Mouse (Mus musculus) macrophage (primary cell): ENCODE measurements around the gene Immp1l. TPM values are rescaled to one million over a fixed set of nuclear protein-coding genes. Genes with fewer than 3 reads are reported as not detected.

Experiments
- H3K27ac ChIP-seq: fragments of 350-480 bp; formaldehyde crosslinking; 2 replicates; pipeline ENCODE4 v1.9.0; 2021
- H3K36me3 ChIP-seq: fragments of 350-480 bp; formaldehyde crosslinking; 2 replicates; pipeline ENCODE4 v1.9.0; 2021; ENCODE audit errors: inconsistent target
- H3K4me3 ChIP-seq: fragments of 350-480 bp; formaldehyde crosslinking; 2 replicates; pipeline ENCODE4 v1.9.0; 2021; ENCODE audit errors: inconsistent target
- H3K79me2 ChIP-seq: fragments of 350-480 bp; formaldehyde crosslinking; 2 replicates; pipeline ENCODE4 v1.9.0; 2021; ENCODE audit errors: inconsistent target
- WGBS: methylation state at CpG from one replicate; pipeline ENCODE4 v1.1.7; 2026; ENCODE audit warnings: inconsistent platforms; ENCODE audit not compliant: missing documents; 5-methylcytosine and 5-hydroxymethylcytosine counted together
- polyA plus RNA-seq: library from polyadenylated mRNA; stranded (reverse); fragments of 250-400 nt; gene quantifications from 3 replicates; pipeline ENCODE4 v1.2.4, GENCODE M21; 2018; ENCODE audit warnings: inconsistent platforms
- total RNA-seq, 78 experiments: library from RNA; depleted of rRNA; stranded (reverse); fragments of 250-400 nt; gene quantifications; 1 replicate in 9 of 78; 2 replicates in 24 of 78; 3 replicates in 43 of 78; 4 replicates in 2 of 78; pipeline ENCODE4 v1.2.4; 2018; ENCODE audit warnings: inconsistent platforms in 56 of 78

The Immp1l gene
- total RNA-seq (2018; cell fraction: chromatin; rRNA removed), result 10 to 100 TPM in 9 of 26 experiments, 1 to 10 TPM in 17; 1.4 to 15.2 (median 9.0) TPM
- total RNA-seq (2018; cell fraction: cytosol; rRNA removed), result 10 to 100 TPM; 21.3 to 40.6 (median 28.2) TPM
- 10 to 100 TPM in 11 of 26 experiments, 1 to 10 TPM in 15; 3.2 to 15.7 (median 8.6) TPM for total RNA-seq (2018; cell fraction: nucleus; rRNA removed)
- polyA plus RNA-seq, result 23.1 to 33.0 TPM (median 27.8 TPM) in 3 replicates

DNA sequence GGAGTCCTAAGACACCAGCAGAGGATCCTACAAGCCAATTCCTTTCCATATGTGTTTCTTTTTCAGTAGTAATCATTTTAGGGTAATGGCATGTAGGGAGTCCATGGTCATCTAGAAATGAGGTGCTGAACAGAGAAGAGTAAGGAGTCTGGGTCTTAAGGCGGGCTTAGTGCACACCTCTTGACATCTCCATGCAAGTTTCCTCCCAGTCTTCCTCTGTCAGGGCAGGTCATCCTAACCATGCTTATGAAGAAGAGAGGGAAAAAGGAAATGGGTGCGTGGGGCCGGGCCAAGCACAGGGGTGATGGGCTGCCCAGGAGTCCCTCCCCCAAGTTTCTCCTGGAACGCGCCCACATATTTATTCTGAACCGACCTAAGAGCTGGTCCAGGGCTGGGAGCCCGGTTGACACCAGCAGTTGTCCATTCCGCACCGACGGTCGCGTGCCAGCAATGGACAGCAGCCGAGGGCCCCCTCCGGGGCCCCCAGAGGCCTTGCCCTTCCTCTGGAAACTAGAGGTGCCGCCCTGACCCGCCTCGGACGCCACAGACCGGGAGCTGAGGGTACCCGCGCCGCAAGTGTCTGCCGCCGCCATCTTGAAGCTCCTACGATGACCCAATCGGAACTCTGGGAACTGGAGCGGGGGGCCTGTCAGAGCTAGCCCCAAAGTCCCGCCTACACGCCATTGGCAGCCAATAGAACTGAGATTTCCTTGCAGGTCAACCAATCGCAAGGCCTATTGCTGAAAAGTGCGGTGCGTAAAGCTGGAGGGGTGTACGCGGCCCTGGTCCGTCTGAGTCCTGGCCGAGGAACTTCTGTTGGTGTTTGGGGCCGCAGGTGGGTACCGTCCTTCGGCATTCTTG is at the start of gene Immp1l, which contains the start of gene Elp4:
TSS of gene Immp1l (plus strand) at position 743 of the 861 bp plus-strand sequence.
TSS of gene Elp4 (minus strand) at position 669 of the 861 bp plus-strand sequence.
- no peaks in the 10 kb centered on the region for H3K36me3 ChIP-seq
- under 1% methylated on average over 32 of the region's 39 CpGs for WGBS

DNA sequence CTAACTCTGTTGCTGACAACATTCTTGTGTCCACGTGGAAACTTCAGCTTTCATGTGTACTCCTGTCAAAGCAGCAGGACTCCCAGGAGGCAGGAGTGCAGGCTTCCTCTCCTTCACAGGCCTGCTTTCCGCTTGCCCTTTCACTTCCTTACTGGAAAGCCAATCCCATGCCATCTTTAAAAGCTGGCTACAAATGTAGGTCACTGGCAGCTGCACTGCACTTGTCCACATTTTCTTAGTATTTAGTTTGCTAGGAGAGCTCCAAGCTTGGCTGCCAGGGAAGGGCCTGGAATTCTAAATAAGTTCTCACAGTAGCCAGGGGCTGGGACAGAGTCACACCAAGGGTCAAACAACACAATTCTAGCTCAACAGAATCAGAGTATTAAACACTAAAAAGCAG is 49.7 kb upstream of the Immp1l start:
- H3K4me3 ChIP-seq, result no peak overlapping the region
- H3K36me3 ChIP-seq, result no peaks in the 10 kb centered on the region
- no peaks in the 10 kb centered on the region for H3K79me2 ChIP-seq
- WGBS, result 73% methylated on average over 2 of the region's 2 CpGs
- no peak overlapping the region for H3K27ac ChIP-seq

More for the DNA sequence above, at the start of gene Immp1l, which contains the start of gene Elp4:
- Histone ChIP-seq H3K4me3 (peak within 1 kb of the TSS; percentile 96), H3K79me2 (no peaks in the 10 kb centered on the region), H3K27ac (peak within 1 kb of the TSS; percentile 32)

DNA sequence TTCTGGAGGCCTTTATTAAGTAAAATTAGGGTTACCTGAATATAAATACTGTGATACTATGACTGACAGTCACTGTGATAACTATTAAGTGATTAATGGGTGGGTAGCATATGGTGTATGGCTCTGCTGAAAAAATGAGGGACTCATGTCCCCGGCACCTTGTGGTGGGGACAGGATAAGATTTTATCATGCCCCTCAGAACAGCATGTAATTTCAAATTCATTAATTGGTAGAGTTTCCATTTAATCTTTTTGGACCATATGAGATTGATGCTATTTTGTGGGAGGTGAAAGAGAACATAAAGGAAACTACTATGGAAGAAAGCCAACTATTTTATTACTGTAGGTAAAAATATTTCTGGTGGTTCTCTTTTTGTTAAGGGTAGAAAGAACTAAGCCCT is 31.0 kb upstream of the Immp1l start:
- H3K79me2 ChIP-seq, result no peaks in the 10 kb centered on the region
- H3K36me3 ChIP-seq, result no peaks in the 10 kb centered on the region
- H3K27ac ChIP-seq, result no peak overlapping the region
- WGBS, result 100% methylated on average over 1 of the region's 1 CpGs
- H3K4me3 ChIP-seq, result no peak overlapping the region

DNA sequence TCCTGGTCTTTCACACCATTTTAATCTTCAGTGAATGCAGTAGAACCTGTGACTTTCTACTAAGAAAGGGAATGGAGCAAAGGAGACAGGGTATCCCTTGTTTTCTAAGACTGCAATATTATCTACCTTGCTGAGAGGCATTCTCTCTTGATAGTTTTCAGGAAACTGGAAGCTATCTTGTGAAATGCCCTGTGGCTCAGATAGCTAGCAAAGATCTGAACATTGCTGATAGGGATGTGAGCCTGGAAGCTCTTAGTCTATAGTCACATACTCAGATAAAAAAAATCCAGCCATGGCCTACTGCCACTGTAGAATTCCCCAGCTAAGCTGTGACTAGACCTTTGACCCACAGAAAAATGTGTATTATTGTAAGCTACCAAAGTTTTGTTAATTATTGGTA is 13.6 kb upstream of the Immp1l start:
- Histone ChIP-seq H3K79me2 (no peaks in the 10 kb centered on the region), H3K4me3 (no peak overlapping the region), H3K36me3 (no peaks in the 10 kb centered on the region), H3K27ac (no peak overlapping the region)

DNA sequence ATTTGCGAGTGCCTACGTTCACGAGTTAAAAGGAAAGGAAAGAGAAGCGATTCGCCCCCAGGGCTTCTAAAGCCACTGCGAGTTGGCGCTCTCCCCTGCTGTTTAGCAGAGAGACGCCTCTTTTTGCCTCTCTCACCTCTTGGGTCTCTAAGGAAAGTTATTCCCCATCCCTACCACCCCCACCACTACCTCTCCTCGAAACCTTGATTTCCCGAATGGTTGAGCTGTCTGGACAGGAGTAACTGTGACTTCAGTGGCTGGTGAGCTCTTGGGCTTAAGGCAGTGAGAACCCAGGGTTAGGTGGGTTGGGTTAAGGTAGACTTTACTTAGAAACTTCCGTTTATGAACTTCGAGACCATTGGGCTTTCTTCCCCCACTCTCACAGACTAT is 314 bp downstream of the Immp1l start:
- Histone ChIP-seq H3K79me2 (no peaks in the 10 kb centered on the region), H3K27ac (peak overlapping the region; percentile 32), H3K36me3 (no peaks in the 10 kb centered on the region), H3K4me3 (peak overlapping the region; percentile 96)
- WGBS, result 5% methylated on average over 10 of the region's 12 CpGs

DNA sequence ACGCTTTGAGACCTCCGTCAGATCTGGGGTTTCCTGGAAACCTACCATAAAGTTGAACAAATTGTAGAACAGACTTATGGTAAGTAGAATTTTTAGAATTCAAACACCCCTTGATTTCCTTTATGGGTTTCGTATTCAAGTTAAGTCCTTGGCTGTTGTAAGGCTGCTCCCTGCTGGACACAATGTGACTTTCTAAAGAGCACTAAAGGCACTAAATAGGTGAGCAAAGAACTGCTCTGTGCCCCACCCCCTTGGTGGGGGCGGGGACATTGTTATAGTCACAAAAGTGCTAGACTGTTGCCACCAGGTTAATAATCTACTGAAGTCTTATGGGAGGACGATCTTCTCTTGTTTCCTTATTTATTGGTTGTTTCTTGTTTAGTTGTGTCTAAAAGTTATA is 3.9 kb downstream of the Immp1l start:
- Histone ChIP-seq H3K4me3 (no peak overlapping the region), H3K36me3 (no peaks in the 10 kb centered on the region), H3K27ac (no peak overlapping the region), H3K79me2 (no peaks in the 10 kb centered on the region)
- 95% methylated on average over 5 of the region's 5 CpGs for WGBS

DNA sequence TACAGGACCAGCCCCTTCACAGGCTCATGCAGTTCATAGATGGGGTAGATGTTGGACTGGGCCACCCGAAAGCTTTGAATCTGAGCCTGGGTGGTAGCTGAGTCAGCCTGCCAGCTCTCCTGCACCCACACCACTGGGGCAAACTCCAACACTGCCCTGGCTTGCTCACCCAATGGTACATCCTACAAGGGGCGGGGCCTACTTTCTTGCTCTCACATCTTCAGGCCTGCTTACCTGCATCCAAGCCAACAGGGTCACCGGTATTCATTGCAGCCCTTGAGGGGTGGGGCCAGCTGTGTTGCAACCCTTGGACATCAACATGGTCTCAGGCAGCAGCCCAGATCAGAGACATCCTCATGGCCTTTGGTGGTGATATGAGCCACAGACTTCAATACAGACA is 6.2 kb downstream of the Immp1l start:
- Histone ChIP-seq H3K4me3 (no peak overlapping the region), H3K79me2 (no peaks in the 10 kb centered on the region), H3K36me3 (no peaks in the 10 kb centered on the region), H3K27ac (no peak overlapping the region)
- WGBS, result 94% methylated on average over 3 of the region's 3 CpGs

DNA sequence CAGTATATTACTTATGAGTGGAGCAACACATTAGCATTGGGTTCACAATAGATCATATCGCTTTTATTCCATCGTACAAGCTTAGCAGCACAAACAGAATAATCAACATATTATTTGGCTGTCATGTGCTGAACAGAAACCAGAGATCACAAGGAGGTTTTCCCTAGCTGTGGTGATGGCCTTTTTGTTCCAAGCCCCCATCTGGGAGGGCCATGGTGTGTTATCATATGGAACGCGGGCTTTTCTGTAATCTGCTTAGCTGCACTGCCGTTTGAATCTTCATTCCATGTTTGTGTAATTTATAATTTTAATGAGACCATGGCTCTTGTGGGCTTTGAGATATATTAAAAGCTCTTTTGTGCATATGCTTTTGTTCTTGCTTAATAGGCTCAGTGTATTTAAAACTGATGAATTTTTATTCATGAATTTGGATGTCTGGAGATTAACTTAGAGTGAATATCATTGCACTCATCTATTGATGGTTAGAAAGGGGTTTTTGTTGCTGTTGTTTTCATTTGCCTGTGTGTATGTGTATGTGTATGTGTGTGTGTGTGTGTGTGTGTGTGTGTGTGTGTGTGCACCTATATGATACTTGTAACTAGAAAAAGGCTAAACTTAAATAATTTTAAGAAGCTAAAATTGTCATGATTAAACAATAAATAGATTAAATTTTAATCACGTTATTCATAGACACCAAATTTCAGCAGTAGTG is 9.4 kb downstream of the Immp1l start:
- Histone ChIP-seq H3K27ac (no peak overlapping the region), H3K4me3 (no peak overlapping the region), H3K36me3 (no peaks in the 10 kb centered on the region), H3K79me2 (no peaks in the 10 kb centered on the region)
- WGBS, result 95% methylated on average over 6 of the region's 6 CpGs

DNA sequence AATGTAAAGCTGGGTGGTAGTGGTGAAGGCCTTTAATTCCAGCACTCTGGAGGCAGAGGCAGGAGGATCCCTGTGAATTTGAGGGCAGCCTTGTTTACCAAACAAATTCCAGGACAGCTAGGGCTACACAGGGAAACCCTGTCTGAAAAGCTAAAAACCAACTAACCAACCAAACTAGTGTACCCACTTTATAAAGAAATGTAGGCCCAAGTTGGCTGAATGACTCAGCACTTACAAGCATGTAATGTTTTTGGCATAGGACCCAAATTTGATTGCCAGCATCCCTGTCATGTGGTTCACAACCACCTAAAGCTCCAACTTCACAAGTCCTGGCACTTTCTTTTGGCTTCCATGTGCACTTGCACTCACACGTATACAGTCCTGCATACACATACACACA is 12.2 kb downstream of the Immp1l start:
- no peak overlapping the region for H3K27ac ChIP-seq
- WGBS, result 100% methylated on average over 1 of the region's 1 CpGs
- no peak overlapping the region for H3K4me3 ChIP-seq
- no peaks in the 10 kb centered on the region for H3K79me2 ChIP-seq
- no peaks in the 10 kb centered on the region for H3K36me3 ChIP-seq

DNA sequence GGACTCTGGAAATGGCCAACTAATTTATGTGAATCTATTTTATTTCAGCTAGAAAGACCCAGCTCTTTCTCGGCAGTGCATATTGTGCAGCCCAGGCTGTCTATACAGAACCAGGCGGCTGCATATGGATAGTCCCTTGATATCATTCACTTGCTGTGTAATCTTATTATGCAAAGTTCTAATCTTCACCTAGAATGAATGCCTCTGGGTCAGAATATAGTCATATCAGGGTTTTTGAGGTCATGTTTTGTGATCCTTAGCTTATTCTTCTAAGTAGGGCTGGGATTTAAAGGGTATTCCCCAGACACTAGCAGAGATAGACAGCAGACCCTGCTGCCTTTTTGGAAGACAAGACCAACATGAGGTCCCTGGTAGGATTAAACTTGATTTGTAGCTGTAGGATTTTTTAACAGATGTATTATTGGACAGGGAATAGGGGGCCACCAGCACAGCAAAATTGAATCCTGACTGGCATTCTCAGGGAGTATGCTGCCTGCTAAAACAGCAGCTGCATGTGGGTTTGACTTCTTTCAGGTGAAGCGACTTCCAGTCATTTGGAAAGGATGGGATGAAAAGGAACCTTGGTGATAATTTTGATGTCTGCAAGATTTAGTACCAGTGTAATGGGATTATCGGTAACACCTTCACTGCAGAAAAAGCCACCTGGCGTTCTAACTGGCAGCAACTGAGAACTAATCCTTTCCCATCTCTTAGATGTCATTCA is 13.3 kb downstream of the Immp1l start:
- Histone ChIP-seq H3K36me3 (no peaks in the 10 kb centered on the region), H3K4me3 (no peak overlapping the region), H3K27ac (no peak overlapping the region), H3K79me2 (no peaks in the 10 kb centered on the region)
- 99% methylated on average over 5 of the region's 5 CpGs for WGBS

DNA sequence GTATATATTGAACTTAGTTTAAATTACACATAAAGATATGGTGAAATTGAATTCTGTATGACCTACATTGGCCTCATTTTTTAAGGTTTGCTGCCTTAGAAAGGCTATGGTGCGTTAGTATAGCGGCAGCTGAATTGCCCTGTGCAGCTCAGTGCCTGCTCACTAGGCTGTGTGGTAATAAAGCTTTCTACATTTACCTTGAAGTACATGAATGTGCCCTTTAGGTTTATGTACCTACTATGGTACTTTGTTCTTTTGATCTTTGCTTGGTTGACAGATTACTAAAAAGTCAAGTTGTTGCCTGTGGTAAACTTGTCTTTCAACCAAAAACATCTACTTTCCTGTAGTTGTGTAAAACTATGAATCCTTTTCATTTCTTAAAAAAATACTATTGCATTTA is 45.7 kb downstream of the Immp1l start:
- H3K4me3 ChIP-seq, result no peak overlapping the region
- WGBS, result 100% methylated on average over 2 of the region's 2 CpGs
- no peaks in the 10 kb centered on the region for H3K36me3 ChIP-seq
- no peak overlapping the region for H3K27ac ChIP-seq
- H3K79me2 ChIP-seq, result no peaks in the 10 kb centered on the region

DNA sequence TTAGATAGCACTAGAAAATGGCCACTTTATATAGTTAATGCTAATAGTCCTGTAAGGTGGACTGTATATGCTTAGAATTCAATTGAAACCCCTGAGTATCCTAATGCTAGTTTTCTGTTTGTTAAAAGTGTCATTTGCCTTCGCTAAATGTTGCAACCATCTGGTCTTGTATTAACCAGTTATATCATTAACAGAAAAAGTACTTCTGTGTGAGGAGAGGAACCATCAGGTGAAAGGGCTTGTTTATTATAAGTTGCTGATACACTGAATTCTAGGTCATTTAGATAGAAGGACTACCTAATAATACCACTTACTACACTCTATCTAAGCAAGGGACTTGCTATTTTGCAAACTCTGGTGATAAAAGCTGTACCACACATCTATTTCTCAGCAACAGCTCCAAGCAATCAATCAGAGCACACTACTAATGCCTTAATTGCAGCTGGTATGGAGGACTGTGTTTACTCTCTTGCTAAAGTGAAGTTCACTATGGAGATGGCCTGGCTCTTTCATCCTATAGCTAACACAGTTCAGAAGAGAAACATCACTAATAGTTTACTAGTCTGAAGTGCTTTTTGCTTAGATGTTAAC is 47.0 kb downstream of the Immp1l start:
- 89% methylated on average over 1 of the region's 1 CpGs for WGBS
- Histone ChIP-seq H3K79me2 (no peaks in the 10 kb centered on the region), H3K27ac (no peak overlapping the region), H3K4me3 (no peak overlapping the region), H3K36me3 (no peaks in the 10 kb centered on the region)

DNA sequence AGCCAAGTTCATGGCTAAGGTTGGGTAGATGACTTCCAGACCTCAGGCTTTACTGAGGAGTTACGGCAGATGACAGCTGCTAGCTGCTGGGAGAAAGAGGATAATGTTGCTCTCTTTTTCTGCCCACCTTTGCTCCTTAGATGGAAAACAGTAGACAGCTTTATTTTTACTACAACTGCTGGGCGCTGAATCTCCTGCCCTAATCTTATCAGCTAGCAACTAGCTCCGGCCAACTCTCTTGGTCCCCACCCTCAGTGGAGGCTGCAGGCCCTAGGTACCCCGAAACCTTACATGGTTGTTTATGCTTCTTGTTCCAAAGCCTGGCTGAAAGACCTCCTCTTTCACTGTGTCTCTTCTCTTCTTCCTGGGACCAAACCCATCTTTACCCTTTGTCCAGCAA is 49.4 kb downstream of the Immp1l start:
- 95% methylated on average over 4 of the region's 4 CpGs for WGBS
- Histone ChIP-seq H3K4me3 (no peak overlapping the region), H3K79me2 (no peaks in the 10 kb centered on the region), H3K36me3 (no peaks in the 10 kb centered on the region), H3K27ac (no peak overlapping the region)

DNA sequence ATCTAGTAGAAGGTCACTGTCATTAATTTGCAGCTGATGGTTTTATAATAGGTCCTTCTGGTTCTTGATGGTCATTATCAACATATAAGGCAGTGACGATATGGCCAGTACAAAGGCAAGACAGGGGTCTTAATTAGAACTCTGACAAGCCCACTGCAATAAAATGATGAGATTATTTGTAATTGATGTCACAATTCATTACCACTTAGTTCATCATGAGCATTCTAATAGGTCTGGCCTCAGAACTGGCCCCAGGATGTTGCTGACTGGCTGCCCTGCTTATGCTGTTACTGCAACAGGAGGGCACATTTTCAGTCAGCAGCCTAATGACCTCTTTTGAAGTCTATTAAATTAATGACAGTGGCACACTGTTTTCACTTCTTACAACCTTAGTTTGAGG is 59.0 kb downstream of the Immp1l start:
- 100% methylated on average over 1 of the region's 1 CpGs for WGBS
- Histone ChIP-seq H3K4me3 (no peak overlapping the region), H3K27ac (no peak overlapping the region), H3K79me2 (no peaks in the 10 kb centered on the region), H3K36me3 (peaks cover 6% of the 10 kb centered on the region; the same call in 1 of the 2 replicates)
